Mouse (Mus musculus) large intestine, adult 2 months (tissue): Measurements from ENCODE around the gene Tpm1. TPM values are rescaled to one million over a fixed set of nuclear protein-coding genes. Genes with fewer than 3 reads are reported as not detected.

Experiments used
- DNase-seq: peaks from one replicate; pipeline ENCODE4 v3.0.0-alpha.2; 2012; ENCODE audit warnings: low read depth, low spot score
- WGBS: fragments of 180-500 bp; shearing (Covaris S2); methylation state at CpG from one replicate; pipeline ENCODE4 v1.1.7; 2018; 5-methylcytosine and 5-hydroxymethylcytosine counted together
- polyA plus RNA-seq: library from polyadenylated mRNA; depleted of rRNA; stranded (reverse); fragments of >200 nt; gene quantifications from 2 replicates; pipeline ENCODE4 v1.2.3, GENCODE M21; 2012; rRNA removed

Tpm1 gene
- 340 and 380 TPM in 2 replicates for polyA plus RNA-seq

DNA sequence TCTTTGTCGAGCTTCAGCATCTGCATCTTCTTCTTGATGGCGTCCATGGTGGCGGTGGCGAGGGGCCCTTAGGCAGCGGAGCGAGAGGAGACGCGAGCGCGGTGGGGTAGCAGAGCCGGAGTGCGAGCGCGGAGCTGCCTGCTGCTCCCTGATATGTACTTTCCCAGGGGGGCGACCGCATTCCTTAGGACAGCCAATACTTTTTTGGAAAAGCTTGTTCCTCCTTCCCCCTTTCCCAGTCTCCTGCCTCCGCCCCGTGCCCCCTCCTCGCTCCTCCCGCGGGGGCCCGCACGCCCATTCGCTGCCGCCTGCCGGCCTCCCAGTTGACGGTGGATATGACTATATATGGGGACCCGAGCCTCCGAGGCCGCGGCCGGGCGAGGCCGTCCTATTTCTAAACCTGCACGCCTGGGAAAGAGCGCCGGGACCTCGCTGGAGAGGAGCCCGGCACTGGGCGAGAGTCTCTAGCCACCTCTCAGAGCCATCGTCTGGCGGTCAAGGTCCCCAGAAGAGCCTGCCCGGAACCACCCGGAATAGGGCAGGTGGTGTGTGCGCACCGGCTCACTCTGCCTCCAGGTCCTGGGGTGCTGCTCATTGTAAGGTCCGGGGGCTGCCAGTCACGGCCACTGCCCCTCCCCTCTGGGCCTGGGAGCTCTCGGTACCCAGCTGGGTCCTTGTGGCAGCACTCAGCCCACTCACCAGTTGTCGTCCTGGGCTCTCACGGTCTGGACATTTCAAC, at the start of gene Tpm1:
Gene Tpm1, minus strand, starts transcription at position 321 of the 739 bp plus-strand sequence.
- no peak for DNase-seq
- WGBS: 3% methylated on average over 51 of the region's 51 CpGs

DNA sequence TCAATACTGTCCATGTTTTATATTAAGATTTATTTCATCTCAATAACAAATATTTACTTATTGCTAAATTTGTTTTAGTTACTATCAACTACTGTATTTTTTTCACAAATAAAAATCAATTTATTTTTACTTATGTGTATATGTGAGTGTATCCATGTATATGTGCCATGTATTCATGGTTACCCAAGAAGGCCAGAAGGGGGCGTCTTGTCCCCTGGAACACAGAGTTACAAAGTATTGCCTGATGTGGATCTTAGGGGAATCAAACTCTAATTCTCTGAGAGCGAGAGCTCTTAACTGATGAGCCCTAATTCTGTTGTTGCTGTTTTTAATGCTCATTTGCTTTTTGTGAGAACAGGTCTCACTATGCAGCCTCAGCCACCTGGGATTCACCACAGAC, 45.2 kb upstream of the Tpm1 start:
- DNase-seq: no peak
- WGBS: 91% methylated on average over 2 of the region's 2 CpGs

DNA sequence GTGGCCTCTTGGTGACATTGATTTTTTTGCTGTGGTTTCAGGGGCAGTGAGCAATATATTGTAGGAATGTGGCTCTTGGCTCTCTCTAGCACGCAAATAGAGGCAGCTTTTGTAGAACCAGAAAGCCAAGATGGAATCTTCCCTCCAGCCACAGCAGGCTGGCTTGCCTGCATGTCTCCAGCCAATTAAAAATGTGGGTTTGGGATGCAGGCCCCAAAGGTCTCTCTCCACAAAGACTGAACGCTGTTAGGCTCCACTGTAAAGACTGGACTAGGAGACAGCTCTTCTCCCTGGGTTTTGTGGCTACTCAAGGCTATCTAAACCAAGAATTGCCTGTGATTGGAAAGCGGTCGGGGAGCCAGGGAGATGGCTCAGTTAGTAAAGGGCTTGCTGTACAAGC, 43.0 kb upstream of the Tpm1 start:
- DNase-seq: no peak
- 87% methylated on average over 4 of the region's 4 CpGs for WGBS

DNA sequence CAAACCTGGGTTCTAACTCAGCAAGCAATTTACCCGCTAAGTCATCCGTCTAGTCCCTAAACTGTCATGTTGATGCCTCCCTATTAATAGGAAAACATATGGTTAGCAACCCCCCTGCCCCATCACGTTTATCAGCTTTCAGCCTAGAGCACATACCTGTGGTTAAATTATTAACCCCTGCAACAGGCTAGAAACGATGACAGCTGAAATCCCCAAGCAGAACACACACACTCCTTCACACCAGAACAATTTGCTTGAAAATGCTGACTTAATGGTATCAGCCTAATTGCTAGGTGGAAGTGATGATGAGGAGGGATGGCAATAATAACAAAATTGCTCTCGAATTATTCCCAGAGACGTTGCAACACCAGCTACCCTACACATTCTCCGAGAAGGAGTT, 42.4 kb upstream of the Tpm1 start:
- WGBS: 65% methylated on average over 7 of the region's 7 CpGs
- DNase-seq: no peak

DNA sequence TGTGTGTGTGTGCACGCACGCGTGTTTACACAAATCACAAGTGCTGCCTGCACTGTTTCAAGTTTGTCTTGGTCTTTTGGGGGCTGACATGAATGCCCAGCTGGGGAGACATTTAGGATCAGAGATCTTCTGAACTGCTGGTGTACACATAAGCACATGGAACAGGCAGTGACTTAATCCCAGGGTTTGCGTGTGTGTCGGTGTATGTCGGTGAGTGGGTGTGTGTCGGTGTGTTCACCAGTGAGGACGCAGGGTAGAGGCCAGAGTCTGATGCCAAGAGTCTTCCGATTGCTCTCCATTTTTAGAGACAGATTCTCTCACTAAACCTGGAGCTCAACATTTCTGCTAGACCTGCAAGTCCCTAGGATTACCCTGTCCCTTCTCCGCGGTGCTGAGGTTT, 41.9 kb upstream of the Tpm1 start:
- no peak for DNase-seq
- 76% methylated on average over 11 of the region's 11 CpGs for WGBS

DNA sequence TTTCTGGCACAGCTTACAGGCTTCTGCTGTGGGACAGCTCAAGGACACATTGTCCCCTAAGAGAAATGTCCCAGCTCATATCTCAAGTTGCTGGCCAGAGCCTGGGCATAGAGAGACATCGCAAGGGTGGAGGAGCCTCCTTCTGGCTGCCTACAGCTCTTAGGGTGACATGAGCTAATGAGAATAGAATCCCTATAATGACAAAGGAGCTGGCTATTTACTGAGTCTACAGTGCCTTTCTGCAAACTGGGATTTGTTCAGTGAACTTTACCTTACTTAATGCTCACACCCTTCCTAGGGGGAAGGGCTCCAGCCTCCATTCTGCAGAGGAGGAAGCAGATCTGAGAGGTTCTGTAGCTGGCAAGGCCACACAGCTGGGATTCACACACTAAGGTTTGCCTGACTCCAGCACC, 41.4 kb upstream of the Tpm1 start:
- DNase-seq: no peak
- WGBS: 33% methylated on average over 1 of the region's 1 CpGs

- WGBS: 70% methylated on average over 5 of the region's 5 CpGs
- DNase-seq: no peak
Observed at GRCm38 (mm10) chr9:67089167-67089566, 40.0 kb upstream of the Tpm1 start.

- no peak for DNase-seq
- 70% methylated on average over 4 of the region's 4 CpGs for WGBS
Observed at GRCm38 (mm10) chr9:67083801-67084200, 34.6 kb upstream of the Tpm1 start.

DNA sequence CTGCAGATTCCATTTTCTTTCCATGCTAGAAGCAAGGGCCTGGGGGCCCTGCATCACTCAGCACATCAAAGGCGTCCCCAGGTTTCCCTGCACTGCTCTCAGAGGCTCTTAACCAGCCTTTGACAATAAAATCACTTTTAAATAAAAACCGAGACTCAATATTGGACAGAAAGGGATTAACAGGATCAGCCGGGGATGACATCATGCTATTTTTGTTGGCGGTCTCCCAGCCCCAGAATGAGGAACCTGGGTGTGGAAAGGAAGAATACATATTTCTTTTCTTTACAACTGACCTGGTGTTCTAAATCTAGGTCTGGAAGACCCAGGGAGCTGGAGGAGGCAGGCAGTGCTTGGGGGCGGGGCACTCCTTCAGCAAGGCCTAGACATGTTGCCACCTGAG, 32.5 kb upstream of the Tpm1 start:
- DNase-seq: no peak
- WGBS: 24% methylated on average over 5 of the region's 5 CpGs

DNA sequence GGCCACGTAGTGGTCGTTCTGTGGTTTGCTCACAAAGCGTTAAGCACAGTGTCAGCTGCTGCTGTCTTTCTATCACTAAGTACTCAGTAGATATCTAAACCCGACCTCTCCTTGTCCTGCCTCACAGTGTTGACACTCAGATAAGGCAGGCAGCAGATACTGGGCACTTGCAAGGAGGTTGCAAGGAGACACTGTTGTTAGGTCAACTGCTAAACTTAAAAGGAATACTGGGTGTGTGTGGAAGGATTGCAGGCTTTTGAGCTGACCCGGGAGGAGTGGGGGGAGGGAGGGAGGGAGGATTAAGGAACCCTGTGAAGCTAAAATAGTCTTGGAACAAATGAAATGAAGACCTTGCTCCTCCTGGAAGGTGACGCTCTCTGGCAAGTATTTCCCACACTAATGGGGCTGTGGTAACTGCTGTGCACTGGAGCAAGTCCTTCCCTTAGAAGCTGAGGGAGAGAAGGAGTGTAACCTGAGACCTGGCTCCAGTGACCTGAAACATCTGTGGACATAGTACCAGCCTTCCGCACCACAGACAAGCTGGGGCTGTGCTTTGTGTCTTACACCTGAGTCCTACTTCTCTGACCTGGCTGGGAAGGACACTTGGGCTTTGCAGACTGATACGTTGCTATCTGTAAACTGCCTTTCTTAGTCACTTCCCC, 28.6 kb upstream of the Tpm1 start:
- DNase-seq: no peak
- WGBS: 53% methylated on average over 8 of the region's 8 CpGs

DNA sequence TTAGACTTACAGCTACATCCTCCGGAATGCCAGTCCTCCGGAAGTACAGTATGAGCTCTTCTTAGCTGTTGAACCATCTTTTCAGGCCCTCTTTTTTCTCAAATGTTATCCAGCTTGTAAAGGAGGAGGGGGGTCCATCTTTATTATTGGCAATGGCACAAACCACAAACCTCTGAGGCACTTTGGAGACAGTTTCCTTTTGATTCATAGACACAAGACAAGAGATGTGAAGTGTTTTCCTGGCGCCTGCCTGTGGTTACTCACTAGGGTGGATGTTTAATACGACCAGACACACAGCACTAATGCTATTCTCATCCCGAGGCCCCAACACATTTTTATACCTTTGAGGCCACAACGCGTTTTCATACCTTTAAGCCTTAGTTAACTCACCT, 28.1 kb upstream of the Tpm1 start:
- DNase-seq: no peak

GRCm38 (mm10) chr9:67072182-67072581, 23.0 kb upstream of the Tpm1 start:
- DNase-seq: no peak
- WGBS: 20% methylated on average over 2 of the region's 2 CpGs

More for the DNA sequence above, 28.1 kb upstream of the Tpm1 start:
- 65% methylated on average over 7 of the region's 7 CpGs for WGBS

GRCm38 (mm10) chr9:67071596-67071995, 22.4 kb upstream of the Tpm1 start:
- WGBS: 17% methylated on average over 7 of the region's 7 CpGs
- DNase-seq: no peak

GRCm38 (mm10) chr9:67071103-67071502, 21.9 kb upstream of the Tpm1 start:
- DNase-seq: no peak
- 38% methylated on average over 6 of the region's 6 CpGs for WGBS

- no peak for DNase-seq
- 93% methylated on average over 6 of the region's 6 CpGs for WGBS
Observed at GRCm38 (mm10) chr9:67066616-67067015, 17.4 kb upstream of the Tpm1 start.

DNA sequence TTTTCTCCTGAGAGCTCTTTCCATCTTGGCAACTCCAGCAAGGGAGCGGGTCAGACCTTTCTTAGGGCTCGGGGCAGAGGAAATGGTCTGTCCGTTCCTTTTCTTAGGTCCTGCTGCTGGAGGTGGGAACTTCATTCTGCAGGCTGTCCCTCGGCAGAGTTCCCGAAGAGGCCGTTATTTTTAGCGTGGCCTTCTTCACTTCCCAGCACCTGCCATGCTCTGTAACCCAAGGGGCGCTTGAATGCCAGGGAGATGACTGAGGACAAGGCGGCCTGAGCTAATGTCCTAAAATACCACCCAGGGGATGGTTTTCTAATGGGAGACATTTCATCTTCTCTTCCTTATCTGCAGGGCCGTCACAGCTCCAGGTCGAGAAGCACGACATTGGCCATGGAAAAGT, 10.5 kb upstream of the Tpm1 start:
- no peak for DNase-seq
- WGBS: 84% methylated on average over 12 of the region's 12 CpGs

DNA sequence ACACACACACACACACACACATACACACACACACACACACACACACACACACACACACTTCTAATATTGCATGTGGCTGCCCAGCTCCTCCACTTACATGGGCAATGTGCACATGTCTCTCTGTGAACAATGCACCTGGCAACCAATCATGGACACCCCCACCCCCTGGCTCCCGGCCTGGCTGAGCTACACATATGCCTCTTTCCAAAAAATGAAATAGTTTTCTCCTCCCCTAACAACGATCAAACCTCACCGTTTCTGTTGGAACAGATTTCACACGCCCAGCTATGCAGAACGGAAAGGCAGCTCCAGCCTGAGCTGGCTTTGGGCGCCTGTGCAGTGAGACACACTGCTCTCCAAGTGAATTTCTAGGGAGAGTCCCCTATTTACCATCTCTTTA, 9.2 kb upstream of the Tpm1 start:
- 54% methylated on average over 6 of the region's 6 CpGs for WGBS
- no peak for DNase-seq

DNA sequence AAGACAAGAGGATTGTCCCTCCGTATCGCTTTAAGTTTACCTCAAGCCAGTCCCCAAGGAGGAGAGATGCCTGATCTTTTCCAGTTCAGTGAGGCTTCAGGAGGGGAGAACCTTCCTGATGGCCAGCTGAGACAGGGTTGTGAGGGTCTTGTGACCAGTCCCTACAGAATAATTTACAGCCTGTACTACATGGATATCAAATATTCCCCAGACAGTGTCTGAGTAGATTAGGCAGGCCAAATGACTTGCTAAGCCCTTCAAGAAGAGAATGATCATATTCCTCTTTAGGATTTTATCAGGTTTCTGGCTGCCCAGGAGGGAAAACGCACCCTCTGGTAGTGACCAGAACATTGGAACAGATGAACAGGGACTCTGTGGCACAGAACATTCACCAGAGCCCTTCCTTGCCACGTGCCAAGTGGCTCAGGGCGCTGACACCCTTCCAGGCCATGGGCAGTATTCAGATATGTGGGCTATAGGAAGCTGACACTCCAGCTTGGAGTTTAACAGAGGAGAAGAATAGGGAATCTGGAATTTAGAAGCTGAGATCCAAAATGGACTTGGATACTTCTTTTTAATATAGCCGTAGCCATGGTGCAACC, 1.6 kb upstream of the Tpm1 start:
- no peak for DNase-seq
- WGBS: 93% methylated on average over 6 of the region's 6 CpGs

GRCm38 (mm10) chr9:67049836-67050235, 630 bp upstream of the Tpm1 start:
- DNase-seq: no peak
- 39% methylated on average over 7 of the region's 7 CpGs for WGBS

- under 1% methylated on average over 26 of the region's 26 CpGs for WGBS
Observed at GRCm38 (mm10) chr9:67048483-67049085, 622 bp downstream of the Tpm1 start.

More at GRCm38 (mm10) chr9:67048483-67049085, 622 bp downstream of the Tpm1 start:
- no peak for DNase-seq
